Mouse (Mus musculus) stomach, embryonic 16.5 days (tissue): ENCODE data around the gene Fcer2a. TPM values are rescaled to one million over a fixed set of nuclear protein-coding genes. Genes with fewer than 3 reads are reported as not detected.

Source experiments
- ATAC-seq: fragments of 200-750 bp; cut with Nextera tagmentation; 2 replicates; pipeline ENCODE4 v1.8.0; 2017; ENCODE audit warnings: moderate number of reproducible peaks, moderate TSS enrichment; ENCODE audit not compliant: insufficient read depth, low FRiP score
- H3K27ac ChIP-seq: fragments of 300-500 bp; sonication (generic); 2 replicates; pipeline ENCODE4 v1.5.1; 2014; ENCODE audit warnings: low read length
- H3K27me3 ChIP-seq: fragments of 300-500 bp; sonication (generic); 2 replicates; pipeline ENCODE4 v1.6.1; 2014; ENCODE audit warnings: low read length, control low read depth, mixed read lengths; ENCODE audit not compliant: control insufficient read depth, insufficient read depth
- H3K36me3 ChIP-seq: fragments of 300-500 bp; sonication (generic); 2 replicates; pipeline ENCODE4 v1.6.1; 2014; ENCODE audit warnings: low read length; ENCODE audit not compliant: control insufficient read depth, insufficient read depth
- H3K4me1 ChIP-seq: fragments of 300-500 bp; sonication (generic); 2 replicates; pipeline ENCODE4 v1.6.1; 2014; ENCODE audit warnings: low read length, control low read depth, mixed read lengths; ENCODE audit not compliant: control insufficient read depth, insufficient read depth
- H3K4me2 ChIP-seq: fragments of 300-500 bp; sonication (generic); 2 replicates; pipeline ENCODE4 v1.6.1; 2014; ENCODE audit warnings: low read depth, low read length, mixed read lengths
- H3K4me3 ChIP-seq: fragments of 300-500 bp; sonication (generic); replicated peaks from 2 replicates; pipeline ENCODE4 v1.5.1; 2014; ENCODE audit warnings: mild to moderate bottlenecking, low read length
- H3K9ac ChIP-seq: fragments of 300-500 bp; sonication (generic); 2 replicates; pipeline ENCODE4 v1.6.1; 2014; ENCODE audit warnings: low read length
- H3K9me3 ChIP-seq: fragments of 300-500 bp; sonication (generic); replicated peaks from 2 replicates; pipeline ENCODE4 v1.6.1; 2016; ENCODE audit warnings: low read length, control low read depth; ENCODE audit not compliant: control insufficient read depth
- whole genome bisulfite sequencing: fragments of 180-500 bp; shearing (Covaris S2); extraction: QIAGEN DNeasy Blood & Tissue Kit; methylation state at CpG from one replicate; pipeline ENCODE4 v1.1.7; 2014; 5-methylcytosine and 5-hydroxymethylcytosine counted together
- polyA plus RNA-seq: library from polyadenylated mRNA; unstranded; fragments of >200 nt; fragmentation: Nextera tagmentation; extraction: Ambion mirVana; gene quantifications from 2 replicates; pipeline ENCODE4 v1.2.1, GENCODE M21; 2015

The Fcer2a gene
- polyA plus RNA-seq, 1 experiment from 2014 or later = 0.17 TPM

DNA sequence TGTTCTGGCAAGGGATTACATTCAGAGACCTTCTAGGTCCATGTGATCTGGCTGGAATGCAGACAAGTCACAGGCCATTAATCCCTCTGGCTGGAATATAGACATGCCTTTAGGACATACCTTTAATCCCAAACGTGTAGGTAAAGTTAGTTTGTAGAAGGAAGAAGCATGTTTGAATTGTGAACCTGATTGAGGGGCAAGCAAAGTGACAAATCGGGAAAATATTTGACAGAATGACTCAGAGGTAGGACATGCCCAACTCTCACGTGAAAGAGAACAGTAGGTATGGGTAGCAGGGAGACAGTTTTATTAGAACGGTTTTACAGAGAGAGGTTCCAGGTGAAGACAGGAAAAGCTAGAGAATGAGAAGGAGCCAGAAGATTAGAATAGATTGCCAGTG, 46.4 kb downstream of the Fcer2a start:
- no peak overlapping the region; the same call in 1 of the 2 replicates for H3K27ac ChIP-seq
- no peak overlapping the region for H3K9ac ChIP-seq
- H3K4me3 ChIP-seq = no peak overlapping the region
- no peaks in the 10 kb centered on the region for H3K4me1 ChIP-seq
- ATAC-seq = no peak
- H3K36me3 ChIP-seq = no peaks in the 10 kb centered on the region
- WGBS = 63% methylated on average over 4 of the region's 4 CpGs
- H3K9me3 ChIP-seq = no peaks in the 10 kb centered on the region
- H3K4me2 ChIP-seq = no peak overlapping the region
- no peaks in the 10 kb centered on the region for H3K27me3 ChIP-seq

DNA sequence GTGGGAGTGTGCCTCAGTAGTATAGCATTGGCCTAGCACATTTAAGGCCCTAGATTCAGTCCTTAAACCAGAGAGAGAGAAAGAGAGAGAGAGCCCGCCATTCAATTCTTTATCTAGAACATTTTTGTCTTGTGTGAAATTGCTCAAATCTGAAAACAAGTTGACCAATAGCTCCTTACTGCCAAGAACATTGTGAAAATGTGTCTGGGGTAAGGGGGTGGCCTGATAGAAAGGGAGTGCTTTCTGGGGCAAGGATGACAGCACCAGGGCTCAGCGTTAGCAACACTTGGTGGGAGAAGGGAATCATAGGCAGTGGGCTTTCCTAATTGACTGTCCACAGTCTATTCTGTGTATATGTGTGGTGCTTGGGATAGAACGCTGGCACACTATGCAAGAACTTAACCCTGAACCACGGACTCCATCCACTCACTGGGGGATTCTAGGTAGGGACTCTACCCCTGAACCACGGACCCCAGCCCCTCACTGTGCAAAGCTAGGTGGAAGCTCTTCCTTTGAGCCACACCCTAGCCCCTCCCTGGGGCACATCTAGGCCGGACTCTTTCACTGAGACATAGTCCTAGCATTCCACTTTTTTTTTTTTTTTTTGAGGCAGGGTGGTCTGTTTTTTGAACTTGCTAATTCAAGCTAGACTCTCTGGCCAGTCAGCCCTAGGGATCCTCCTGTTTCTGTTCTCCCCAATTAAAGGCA, 47.0 kb downstream of the Fcer2a start:
- no peak overlapping the region for H3K27ac ChIP-seq
- WGBS = 79% methylated on average over 6 of the region's 6 CpGs
- ATAC-seq = no peak

DNA sequence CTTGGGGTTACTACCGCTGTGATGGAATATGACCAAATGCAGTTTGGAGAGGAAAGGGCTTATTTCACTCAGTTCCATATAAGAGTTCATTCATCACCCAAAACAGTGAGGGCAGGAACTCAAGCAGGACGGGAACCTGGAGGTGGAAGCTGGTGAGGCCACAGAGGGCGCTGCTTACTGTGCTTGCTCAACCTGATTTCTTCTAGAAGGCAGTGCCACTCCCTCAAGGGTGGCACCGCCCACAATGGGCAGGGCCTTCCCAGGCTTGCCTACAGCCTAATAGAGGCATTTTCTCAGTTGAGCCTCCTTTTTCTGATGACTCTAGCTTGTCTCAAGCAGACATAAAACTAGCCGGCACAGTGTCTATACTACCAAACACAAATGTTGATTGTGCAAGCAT, 48.2 kb downstream of the Fcer2a start:
- Histone ChIP-seq H3K27ac (no peak overlapping the region), H3K4me2 (no peak overlapping the region), H3K36me3 (no peaks in the 10 kb centered on the region), H3K4me3 (no peak overlapping the region), H3K9me3 (no peaks in the 10 kb centered on the region), H3K4me1 (no peaks in the 10 kb centered on the region), H3K27me3 (no peaks in the 10 kb centered on the region), H3K9ac (no peak overlapping the region)
- ATAC-seq = peak; percentile 67; the same call in 1 of the 2 replicates
- WGBS = 20% methylated on average over 5 of the region's 5 CpGs

More for the DNA sequence above, 47.0 kb downstream of the Fcer2a start:
- Histone ChIP-seq H3K4me1 (no peaks in the 10 kb centered on the region), H3K36me3 (no peaks in the 10 kb centered on the region), H3K4me2 (no peak overlapping the region), H3K27me3 (no peaks in the 10 kb centered on the region), H3K9me3 (no peaks in the 10 kb centered on the region), H3K4me3 (no peak overlapping the region), H3K9ac (no peak overlapping the region)

Other genes starting within 250 kb of the Fcer2a start
- gene Pex11g, start 226.5 kb downstream of the Fcer2a start, polyA plus RNA-seq = 10.8 and 12.1 TPM in 2 replicates
- gene Tex45, start 223.3 kb downstream of the Fcer2a start, polyA plus RNA-seq = not detected in 2 replicates
- 32.1 and 32.4 TPM in 2 replicates for gene Zfp358, start 201.0 kb downstream of the Fcer2a start, polyA plus RNA-seq
- 42.4 and 51.4 TPM in 2 replicates for gene Mcoln1, start 193.7 kb downstream of the Fcer2a start, polyA plus RNA-seq
- gene Pnpla6, start 178.8 kb downstream of the Fcer2a start, polyA plus RNA-seq = 36.0 and 37.6 TPM in 2 replicates
- gene C330021F23Rik, start 126.2 kb downstream of the Fcer2a start, polyA plus RNA-seq = 0.97 and 1.1 TPM in 2 replicates
- 11.5 and 13.2 TPM in 2 replicates for gene Camsap3, start 106.9 kb downstream of the Fcer2a start, polyA plus RNA-seq
- gene Xab2, start 72.9 kb downstream of the Fcer2a start, polyA plus RNA-seq = 50.8 and 60.3 TPM in 2 replicates
- gene Pet100, start 72.6 kb downstream of the Fcer2a start, polyA plus RNA-seq = 91.3 and 106 TPM in 2 replicates
- gene Pcp2, start 68.6 kb downstream of the Fcer2a start, polyA plus RNA-seq = 0.19 TPM in 1 of 2 replicates, not detected in the other
- gene Stxbp2, start 63.2 kb downstream of the Fcer2a start, polyA plus RNA-seq = 121 and 144 TPM in 2 replicates
- not detected in 2 replicates for gene Retn, start 38.4 kb downstream of the Fcer2a start, polyA plus RNA-seq
- gene Mcemp1, start 28.4 kb downstream of the Fcer2a start, polyA plus RNA-seq = 2.1 and 2.7 TPM in 2 replicates
- gene Fcor, start 21.8 kb downstream of the Fcer2a start, polyA plus RNA-seq = 9.2 and 9.5 TPM in 2 replicates
- 38.0 and 38.5 TPM in 2 replicates for gene Trappc5, start 17.9 kb downstream of the Fcer2a start, polyA plus RNA-seq
- 0.19 and 0.45 TPM in 2 replicates for gene Clec4g, start 26.5 kb upstream of the Fcer2a start, polyA plus RNA-seq
- 0.25 and 0.41 TPM in 2 replicates for gene Cd209a, start 54.8 kb upstream of the Fcer2a start, polyA plus RNA-seq
- gene Cd209e, start 160.1 kb upstream of the Fcer2a start, polyA plus RNA-seq = not detected in 2 replicates
- not detected in 2 replicates for gene Cd209d, start 184.4 kb upstream of the Fcer2a start, polyA plus RNA-seq
- gene Cd209b, start 232.7 kb upstream of the Fcer2a start, polyA plus RNA-seq = not detected in 2 replicates